Mouse (Mus musculus) small intestine, adult 2 months (tissue): ENCODE data around the gene Dchs2.

Source experiments
- CTCF ChIP-seq: fragments of 200-500 bp; IDR thresholded peaks from 2 replicates; pipeline ENCODE4 v1.5.1; 2012; ENCODE audit warnings: low read depth, mild to moderate bottlenecking, control low read depth, inconsistent platforms, low read length, moderate library complexity, mixed read lengths; ENCODE audit not compliant: insufficient replicate concordance, insufficient read length; ENCODE audit errors: extremely low read depth
- POLR2A ChIP-seq: fragments of 200-500 bp; IDR thresholded peaks from 2 replicates; pipeline ENCODE4 v1.6.1; 2012; ENCODE audit warnings: low read depth, mild to moderate bottlenecking, control low read depth, inconsistent platforms, low read length, moderate library complexity

- TF ChIP-seq CTCF: no peak
- TF ChIP-seq POLR2A: no peak
Measured at GRCm38 (mm10) chr3:83270982-83271381, 143.2 kb downstream of the Dchs2 start.
